Mouse (Mus musculus) liver, embryonic 14.5 days (tissue): ENCODE results near the gene Bend5. TPM values are rescaled to one million over a fixed set of nuclear protein-coding genes. Genes with fewer than 3 reads are reported as not detected.

Experiments used
- ATAC-seq: fragments of 200-750 bp; cut with Nextera tagmentation; 2 replicates; pipeline ENCODE4 v1.8.0; 2017; ENCODE audit warnings: moderate number of reproducible peaks, mild to moderate bottlenecking, moderate library complexity; ENCODE audit not compliant: insufficient read depth
- DNase-seq, 3 experiments: peaks; one replicate each; pipeline ENCODE4 v3.0.0-alpha.2; 2012 to 2013; ENCODE audit warnings: low read depth in 3 of 3, low spot score in 3 of 3
- H3K27ac ChIP-seq: fragments of 300-500 bp; sonication (generic); 2 replicates; pipeline ENCODE4 v1.5.1; 2014; ENCODE audit warnings: moderate library complexity, mild to moderate bottlenecking, control low read depth, inconsistent platforms
- H3K27me3 ChIP-seq: fragments of 300-500 bp; sonication (generic); 2 replicates; pipeline ENCODE4 v1.6.1; 2014; ENCODE audit warnings: mild to moderate bottlenecking, low read length, moderate library complexity; ENCODE audit not compliant: control insufficient read depth, insufficient read depth
- H3K36me3 ChIP-seq: fragments of 300-500 bp; sonication (generic); replicated peaks from 2 replicates; pipeline ENCODE4 v1.6.1; 2014; ENCODE audit warnings: low read depth; ENCODE audit not compliant: control insufficient read depth, insufficient read depth
- H3K4me1 ChIP-seq, 2 experiments: fragments of 200-500 bp in 1 of 2; fragments of 300-500 bp in 1 of 2; sonication (generic) in 1 of 2; replicated peaks; 2 replicates each; pipeline ENCODE4 v1.6.1; 2012 to 2014; ENCODE audit warnings: antibody characterized with exemption in 1 of 2, inconsistent platforms in 1 of 2, low read length in 1 of 2; ENCODE audit not compliant: control insufficient read depth in 2 of 2, insufficient read depth in 2 of 2
- H3K4me2 ChIP-seq: fragments of 300-500 bp; sonication (generic); 2 replicates; pipeline ENCODE4 v1.6.1; 2014; ENCODE audit warnings: low read depth, mild to moderate bottlenecking, control low read depth, moderate library complexity
- H3K4me3 ChIP-seq, 2 experiments: fragments of 200-500 bp in 1 of 2; fragments of 300-500 bp in 1 of 2; sonication (generic) in 1 of 2; 2 replicates each; pipeline ENCODE4 v1.5.1; 2012 to 2014; ENCODE audit warnings: low read depth in 2 of 2, low read length in 2 of 2, mild to moderate bottlenecking in 2 of 2, control low read depth in 1 of 2, inconsistent platforms in 1 of 2, moderate library complexity in 1 of 2; ENCODE audit not compliant: insufficient read depth in 1 of 2
- H3K9ac ChIP-seq: fragments of 300-500 bp; sonication (generic); replicated peaks from 2 replicates; pipeline ENCODE4 v1.6.1; 2014; ENCODE audit warnings: mild to moderate bottlenecking, control low read depth, moderate library complexity
- H3K9me3 ChIP-seq: fragments of 300-500 bp; sonication (generic); 2 replicates; pipeline ENCODE4 v1.6.1; 2016; ENCODE audit warnings: low read length, mixed read lengths; ENCODE audit not compliant: control insufficient read depth
- CTCF ChIP-seq: IDR thresholded peaks from 2 replicates; pipeline ENCODE4 v1.5.1; 2016; ENCODE audit warnings: antibody characterized with exemption, low read depth, control low read depth
- EP300 ChIP-seq: IDR thresholded peaks from 2 replicates; pipeline ENCODE4 v1.6.1; 2016; ENCODE audit warnings: antibody characterized with exemption, low read depth
- WGBS: fragments of 180-500 bp; shearing (Covaris S2); extraction: QIAGEN DNeasy Blood & Tissue Kit; methylation state at CpG from one replicate; pipeline ENCODE4 v1.1.7; 2014; ENCODE audit not compliant: insufficient replicate concordance; 5-methylcytosine and 5-hydroxymethylcytosine counted together
- polyA plus RNA-seq, 2 experiments: library from polyadenylated mRNA; depleted of rRNA in 1 of 2; stranded (reverse) in 1 of 2; unstranded in 1 of 2; fragments of >200 nt; fragmentation: Nextera tagmentation in 1 of 2; extraction: Ambion mirVana in 1 of 2; gene quantifications; 2 replicates each; pipeline versions ENCODE4 v1.2.1 to v1.2.3; 2012 to 2014

Bend5 gene
- polyA plus RNA-seq, 2 experiments: 0.32 to 0.47 TPM

DNA sequence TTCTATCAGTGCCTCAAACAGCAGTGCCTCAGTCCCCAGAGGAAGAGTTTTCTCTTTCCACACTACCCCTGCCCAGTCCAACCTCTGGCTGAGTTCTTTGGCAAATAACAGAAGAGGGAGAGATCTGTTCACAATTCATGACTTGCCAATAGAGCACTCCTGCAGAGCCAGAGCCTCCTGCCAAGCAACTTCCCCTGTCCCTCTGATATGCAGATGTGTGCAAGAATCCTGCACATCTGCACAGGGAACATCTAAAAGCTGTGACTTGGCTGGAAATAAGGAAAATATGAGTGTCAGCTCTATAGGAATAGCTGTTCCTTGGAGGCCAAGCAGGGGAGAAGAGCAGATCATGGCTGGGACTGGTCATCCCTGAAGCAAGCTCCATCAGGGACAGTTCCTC, 24.1 kb upstream of the Bend5 start:
- Histone ChIP-seq H3K4me1 (no peaks in the 10 kb centered on the region), H3K4me2 (no peak overlapping the region), H3K9me3 (no peaks in the 10 kb centered on the region), H3K36me3 (no peaks in the 10 kb centered on the region), H3K27me3 (no peaks in the 10 kb centered on the region), H3K4me3 (no peak overlapping the region), H3K27ac (no peak overlapping the region), H3K9ac (no peak overlapping the region)
- ATAC-seq (no peak), DNase-seq (no peak)
- no peak for TF ChIP-seq EP300
- TF ChIP-seq CTCF: no peak

DNA sequence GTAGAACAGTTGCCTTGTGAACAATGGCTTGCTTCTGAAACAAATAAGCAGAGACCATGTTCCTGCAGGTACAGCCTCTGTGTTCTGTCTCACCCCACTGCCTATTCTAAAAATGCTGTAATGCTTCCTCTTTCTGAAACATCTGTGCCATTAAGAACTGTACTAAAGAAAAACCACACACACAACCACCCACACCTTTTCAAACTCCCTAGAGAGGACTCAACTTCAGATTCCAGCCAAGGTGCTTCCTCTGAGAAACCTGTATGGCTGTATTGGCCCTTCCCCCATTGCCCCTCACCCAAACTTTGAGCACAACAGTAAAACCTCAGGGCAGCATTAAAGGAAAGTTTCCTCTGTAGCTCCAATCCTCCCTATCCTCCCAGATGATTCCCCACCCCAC, 15.0 kb upstream of the Bend5 start:
- no peaks in the 10 kb centered on the region for H3K4me1 ChIP-seq
- ATAC-seq (no peak), DNase-seq (no peak)
- TF ChIP-seq CTCF (no peak), EP300 (no peak)
- H3K27me3 ChIP-seq: no peaks in the 10 kb centered on the region
- H3K9ac ChIP-seq: no peak overlapping the region
- no peaks in the 10 kb centered on the region for H3K36me3 ChIP-seq
- no peak overlapping the region for H3K27ac ChIP-seq
- H3K9me3 ChIP-seq: no peaks in the 10 kb centered on the region
- H3K4me3 ChIP-seq: no peak overlapping the region
- H3K4me2 ChIP-seq: no peak overlapping the region

DNA sequence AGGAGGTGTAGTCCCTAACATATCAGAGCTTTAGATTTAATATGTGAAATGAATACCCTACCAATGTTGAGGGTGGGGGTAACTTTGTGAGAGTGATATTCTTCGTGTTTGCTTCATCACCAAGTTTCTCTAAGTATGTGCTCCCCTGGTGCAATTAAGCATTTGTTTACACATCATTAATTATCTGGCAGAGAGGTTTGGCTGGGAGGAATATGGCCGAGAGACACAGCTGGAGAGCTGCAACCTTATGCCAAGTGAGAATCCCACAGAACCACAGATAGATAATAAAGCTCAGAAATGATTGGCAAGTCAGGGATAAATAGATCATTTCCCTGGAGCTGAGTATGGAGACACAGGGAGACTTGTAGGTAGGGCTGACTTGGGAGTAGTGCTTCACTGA, 14.1 kb upstream of the Bend5 start:
- no peak overlapping the region for H3K9ac ChIP-seq
- no peaks in the 10 kb centered on the region for H3K36me3 ChIP-seq
- H3K9me3 ChIP-seq: no peaks in the 10 kb centered on the region
- ATAC-seq (no peak), DNase-seq (no peak)
- 44% methylated on average over 2 of the region's 2 CpGs for WGBS
- no peaks in the 10 kb centered on the region for H3K4me1 ChIP-seq
- H3K27ac ChIP-seq: no peak overlapping the region
- H3K4me2 ChIP-seq: no peak overlapping the region
- no peaks in the 10 kb centered on the region for H3K27me3 ChIP-seq
- H3K4me3 ChIP-seq: no peak overlapping the region
- no peak for TF ChIP-seq CTCF
- no peak for TF ChIP-seq EP300

DNA sequence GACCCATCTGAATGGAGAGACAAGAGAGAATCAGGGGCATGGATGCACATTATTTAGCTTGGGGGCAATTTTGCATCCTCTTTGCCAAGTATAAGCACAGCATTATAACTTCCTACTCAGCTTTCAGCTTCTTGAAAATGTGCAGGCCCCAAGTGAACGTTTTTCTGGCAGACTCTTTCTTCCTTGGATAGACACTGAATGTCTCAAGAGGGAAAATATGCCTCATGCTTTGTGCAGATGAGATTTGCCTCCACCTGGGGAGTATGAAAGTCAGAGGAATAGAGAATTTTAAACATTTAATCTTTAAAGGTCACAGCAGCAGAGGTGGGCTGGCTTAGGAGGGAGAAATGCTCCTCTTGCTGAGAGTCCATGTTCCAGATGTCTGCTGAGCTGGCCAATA, 11.6 kb upstream of the Bend5 start:
- 25% methylated on average over 1 of the region's 1 CpGs for WGBS
- H3K4me2 ChIP-seq: no peak overlapping the region
- no peak overlapping the region for H3K9ac ChIP-seq
- H3K9me3 ChIP-seq: no peaks in the 10 kb centered on the region
- no peak overlapping the region for H3K27ac ChIP-seq
- H3K27me3 ChIP-seq: no peaks in the 10 kb centered on the region
- no peak overlapping the region for H3K4me3 ChIP-seq
- DNase-seq (no peak), ATAC-seq (no peak)
- no peaks in the 10 kb centered on the region for H3K36me3 ChIP-seq
- no peaks in the 10 kb centered on the region for H3K4me1 ChIP-seq
- no peak for TF ChIP-seq EP300
- no peak for TF ChIP-seq CTCF

DNA sequence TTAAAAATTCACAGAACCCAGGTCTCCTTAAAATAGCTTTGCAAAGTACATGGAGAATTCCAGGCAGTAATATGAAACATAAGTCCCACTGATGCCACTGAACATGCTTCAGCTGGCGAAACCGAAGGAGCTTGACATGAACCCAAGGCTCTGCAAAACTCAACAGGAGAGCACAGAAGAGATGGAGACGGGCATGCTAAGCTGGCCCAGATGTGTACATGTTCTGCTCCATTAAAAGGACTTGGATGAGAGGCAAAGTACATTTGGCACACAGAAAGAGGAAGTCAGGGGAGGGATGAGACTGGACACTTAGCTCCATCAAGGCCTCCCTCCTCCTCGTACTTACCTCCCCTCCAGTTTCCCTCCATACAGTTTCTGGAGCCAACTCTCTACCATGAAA, 4.1 kb upstream of the Bend5 start:
- Histone ChIP-seq H3K36me3 (no peaks in the 10 kb centered on the region), H3K4me3 (no peak overlapping the region), H3K9ac (no peak overlapping the region), H3K27me3 (peaks cover 17% of the 10 kb centered on the region), H3K4me1 (no peaks in the 10 kb centered on the region), H3K27ac (no peak overlapping the region), H3K9me3 (no peaks in the 10 kb centered on the region), H3K4me2 (no peak overlapping the region)
- TF ChIP-seq CTCF (no peak), EP300 (no peak)
- ATAC-seq (no peak), DNase-seq (no peak)
- WGBS: 61% methylated on average over 4 of the region's 4 CpGs

DNA sequence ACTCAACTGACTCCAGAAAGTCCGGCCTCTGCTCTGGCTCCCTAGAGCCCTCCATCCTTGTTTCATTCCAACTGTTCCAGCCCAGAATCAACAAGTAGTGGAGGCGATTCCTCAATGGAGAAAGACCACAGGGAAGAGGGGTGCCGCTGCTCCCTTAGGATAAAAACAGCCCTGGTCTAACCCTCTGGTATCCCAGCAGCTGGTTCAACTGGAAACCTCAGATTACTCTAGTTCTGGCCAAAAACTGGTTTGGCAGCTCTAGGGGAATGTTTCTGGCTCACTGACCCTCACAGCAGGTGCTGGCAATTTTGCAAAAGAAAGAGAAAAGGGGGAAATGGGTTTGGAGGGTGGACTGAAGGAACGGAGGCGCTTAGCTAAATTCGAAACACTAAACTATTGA, 407 bp upstream of the Bend5 start:
- H3K9me3 ChIP-seq: no peaks in the 10 kb centered on the region
- ATAC-seq (no peak), DNase-seq (no peak)
- peak overlapping the region; percentile 43 to 55 for H3K4me3 ChIP-seq
- peak overlapping the region; percentile 60 for H3K4me2 ChIP-seq
- H3K9ac ChIP-seq: no peak overlapping the region
- H3K27ac ChIP-seq: no peak overlapping the region
- 1% methylated on average over 6 of the region's 6 CpGs for WGBS
- peaks cover 19% of the 10 kb centered on the region for H3K27me3 ChIP-seq
- no peak for TF ChIP-seq CTCF
- no peaks in the 10 kb centered on the region for H3K36me3 ChIP-seq
- H3K4me1 ChIP-seq: no peaks in the 10 kb centered on the region
